Mouse (Mus musculus) lung, postnatal 0 days (tissue): ENCODE results near the gene Lemd2. TPM values are rescaled to one million over a fixed set of nuclear protein-coding genes. Genes with fewer than 3 reads are reported as not detected.

ENCODE experiments used
- ATAC-seq: fragments of 200-750 bp; cut with Nextera tagmentation; 2 replicates; pipeline ENCODE4 v1.8.0; 2017; ENCODE audit warnings: moderate library complexity
- DNase-seq: peaks from one replicate; pipeline ENCODE4 v3.0.0-alpha.2; 2016; ENCODE audit warnings: low spot score
- H3K27ac ChIP-seq: fragments of 300-500 bp; sonication (generic); 2 replicates; pipeline ENCODE4 v1.5.1; 2014; ENCODE audit warnings: antibody characterized with exemption, mild to moderate bottlenecking, low read length, mixed read lengths
- H3K27me3 ChIP-seq: fragments of 300-500 bp; sonication (generic); replicated peaks from 2 replicates; pipeline ENCODE4 v1.6.1; 2014; ENCODE audit warnings: low read length, mixed read lengths; ENCODE audit not compliant: insufficient read depth
- H3K36me3 ChIP-seq: fragments of 300-500 bp; sonication (generic); 2 replicates; pipeline ENCODE4 v1.6.1; 2014; ENCODE audit warnings: low read length, mixed read lengths; ENCODE audit not compliant: insufficient read depth
- H3K4me1 ChIP-seq: fragments of 300-500 bp; sonication (generic); 2 replicates; pipeline ENCODE4 v1.6.1; 2014; ENCODE audit warnings: antibody characterized with exemption, low read depth, low read length, mixed read lengths; ENCODE audit not compliant: insufficient read depth
- H3K4me2 ChIP-seq: fragments of 300-500 bp; sonication (generic); replicated peaks from 2 replicates; pipeline ENCODE4 v1.6.1; 2014; ENCODE audit warnings: low read depth, mild to moderate bottlenecking, low read length, moderate library complexity, mixed read lengths
- H3K4me3 ChIP-seq: fragments of 300-500 bp; sonication (generic); 2 replicates; pipeline ENCODE4 v1.5.1; 2014; ENCODE audit warnings: low read depth, low read length
- H3K9ac ChIP-seq: fragments of 300-500 bp; sonication (generic); replicated peaks from 2 replicates; pipeline ENCODE4 v1.6.1; 2014; ENCODE audit warnings: low read depth, mild to moderate bottlenecking
- H3K9me3 ChIP-seq: fragments of 300-500 bp; sonication (generic); 2 replicates; pipeline ENCODE4 v1.6.1; 2016; ENCODE audit warnings: low read length, mixed read lengths
- CTCF ChIP-seq: IDR thresholded peaks from 2 replicates; pipeline ENCODE4 v1.5.1; 2016; ENCODE audit warnings: antibody characterized with exemption, mild to moderate bottlenecking
- EP300 ChIP-seq: IDR thresholded peaks from 2 replicates; pipeline ENCODE4 v1.6.1; 2016; ENCODE audit warnings: antibody characterized with exemption, mild to moderate bottlenecking, control low read depth
- WGBS: fragments of 180-500 bp; shearing (Covaris S2); extraction: QIAGEN DNeasy Blood & Tissue Kit; methylation state at CpG from one replicate; pipeline ENCODE4 v1.1.7; 2014; 5-methylcytosine and 5-hydroxymethylcytosine counted together
- polyA plus RNA-seq: library from polyadenylated mRNA; unstranded; fragments of >200 nt; fragmentation: Nextera tagmentation; extraction: Ambion mirVana; gene quantifications from 2 replicates; pipeline ENCODE4 v1.2.1, GENCODE M21; 2015

Gene Lemd2
- polyA plus RNA-seq, 1 experiment from 2014 or later, result 13.2 TPM

- H3K4me1 ChIP-seq, result no peaks in the 10 kb centered on the region
- peak; percentile 37 for DNase-seq
- no peak overlapping the region for H3K27ac ChIP-seq
- no peak overlapping the region for H3K4me2 ChIP-seq
- H3K9me3 ChIP-seq, result no peaks in the 10 kb centered on the region
- H3K4me3 ChIP-seq, result no peak overlapping the region
- H3K9ac ChIP-seq, result no peak overlapping the region
- H3K36me3 ChIP-seq, result no peaks in the 10 kb centered on the region
- H3K27me3 ChIP-seq, result no peaks in the 10 kb centered on the region
- ATAC-seq, result no peak
- 73% methylated on average over 8 of the region's 8 CpGs for WGBS
- TF ChIP-seq EP300, result no peak
- TF ChIP-seq CTCF, result peak; percentile 64
These were observed 52.9 kb downstream of the Lemd2 start for GRCm38 (mm10) chr17:27151411-27151810.

GRCm38 (mm10) chr17:27150871-27151270, 53.4 kb downstream of the Lemd2 start:
- Histone ChIP-seq H3K36me3 (no peaks in the 10 kb centered on the region), H3K27me3 (no peaks in the 10 kb centered on the region), H3K9me3 (no peaks in the 10 kb centered on the region), H3K4me2 (no peak overlapping the region), H3K27ac (no peak overlapping the region), H3K4me3 (no peak overlapping the region), H3K9ac (no peak overlapping the region), H3K4me1 (no peaks in the 10 kb centered on the region)
- ATAC-seq (no peak), DNase-seq (no peak)
- 55% methylated on average over 7 of the region's 7 CpGs for WGBS
- no peak for TF ChIP-seq CTCF
- no peak for TF ChIP-seq EP300

GRCm38 (mm10) chr17:27146323-27146923, 57.8 kb downstream of the Lemd2 start:
- Histone ChIP-seq H3K27ac (no peak overlapping the region), H3K27me3 (no peaks in the 10 kb centered on the region), H3K9ac (no peak overlapping the region), H3K9me3 (no peaks in the 10 kb centered on the region), H3K4me2 (no peak overlapping the region), H3K4me3 (no peak overlapping the region), H3K4me1 (no peaks in the 10 kb centered on the region), H3K36me3 (no peaks in the 10 kb centered on the region)
- TF ChIP-seq CTCF, result no peak
- TF ChIP-seq EP300, result no peak
- WGBS, result 13% methylated on average over 8 of the region's 8 CpGs
- ATAC-seq (no peak), DNase-seq (no peak)

DNA sequence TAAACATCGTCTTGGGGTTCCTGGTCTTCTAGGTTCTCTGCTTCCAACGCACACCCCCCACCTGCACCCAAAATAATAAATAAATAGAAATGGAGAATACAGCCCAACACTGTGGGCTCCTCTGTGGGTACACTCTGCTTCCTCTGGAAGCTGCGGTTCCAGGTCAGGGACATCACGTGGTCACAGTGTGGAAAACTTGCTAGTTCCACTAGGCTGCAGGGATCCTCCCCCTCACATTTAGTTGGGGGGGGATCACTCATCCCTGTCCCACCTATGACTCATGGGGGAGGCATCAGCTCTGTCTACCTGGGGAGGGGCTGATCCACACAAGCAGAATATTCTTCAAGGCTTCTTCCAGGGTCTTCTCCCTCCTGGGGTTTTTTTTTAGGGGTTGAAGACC, 60.1 kb downstream of the Lemd2 start:
- Histone ChIP-seq H3K27ac (no peak overlapping the region), H3K4me1 (no peaks in the 10 kb centered on the region), H3K9me3 (no peaks in the 10 kb centered on the region), H3K9ac (no peak overlapping the region), H3K36me3 (no peaks in the 10 kb centered on the region), H3K27me3 (no peaks in the 10 kb centered on the region), H3K4me3 (no peak overlapping the region), H3K4me2 (no peak overlapping the region)
- TF ChIP-seq CTCF (no peak), EP300 (no peak)
- DNase-seq, result no peak
- ATAC-seq, result no peak
- 73% methylated on average over 4 of the region's 4 CpGs for WGBS

- no peaks in the 10 kb centered on the region for H3K9me3 ChIP-seq
- H3K27me3 ChIP-seq, result no peaks in the 10 kb centered on the region
- DNase-seq (peak; percentile 67), ATAC-seq (peak; percentile 62)
- no peaks in the 10 kb centered on the region for H3K36me3 ChIP-seq
- no peak overlapping the region for H3K9ac ChIP-seq
- no peak overlapping the region for H3K27ac ChIP-seq
- 24% methylated on average over 10 of the region's 10 CpGs for WGBS
- no peak for TF ChIP-seq EP300
- no peak for TF ChIP-seq CTCF
- 0 out of 2 replicates have a peak overlapping the region, but pooled peaks have one; percentile 14 for H3K4me2 ChIP-seq
- no peaks in the 10 kb centered on the region for H3K4me1 ChIP-seq
- no peak overlapping the region for H3K4me3 ChIP-seq
These were observed 62.3 kb downstream of the Lemd2 start for GRCm38 (mm10) chr17:27141971-27142450.

DNA sequence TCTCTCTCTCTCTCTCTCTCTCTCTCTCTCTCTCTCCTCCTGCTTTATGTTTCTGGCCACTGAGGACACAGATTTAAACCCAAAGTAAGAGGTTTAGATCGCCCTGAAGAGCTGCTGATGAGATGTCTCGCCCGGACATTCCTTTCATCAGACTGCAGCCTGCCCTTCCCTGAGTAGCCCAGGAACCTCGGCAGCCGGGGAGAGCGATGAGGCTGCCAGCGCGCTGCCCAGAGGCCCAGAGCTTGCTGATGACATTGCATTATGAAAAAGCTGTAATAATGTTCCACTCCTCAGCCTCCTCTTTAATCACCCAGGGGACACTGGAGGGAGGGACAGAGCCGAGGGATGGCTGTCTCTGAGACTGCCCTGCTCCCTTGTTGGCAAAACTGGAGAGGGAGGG, 64.0 kb downstream of the Lemd2 start:
- no peak overlapping the region for H3K9ac ChIP-seq
- ATAC-seq, result peak; percentile 59
- no peaks in the 10 kb centered on the region for H3K4me1 ChIP-seq
- no peak overlapping the region for H3K4me2 ChIP-seq
- no peak for TF ChIP-seq CTCF
- no peak for TF ChIP-seq EP300
- WGBS, result 44% methylated on average over 9 of the region's 9 CpGs
- no peaks in the 10 kb centered on the region for H3K36me3 ChIP-seq
- no peaks in the 10 kb centered on the region for H3K9me3 ChIP-seq
- no peaks in the 10 kb centered on the region for H3K27me3 ChIP-seq
- DNase-seq, result peak; percentile 48
- H3K4me3 ChIP-seq, result no peak overlapping the region
- H3K27ac ChIP-seq, result no peak overlapping the region

Other genes starting within 250 kb of the Lemd2 start
- gene Zbtb9, start 231.3 kb downstream of the Lemd2 start, polyA plus RNA-seq, result 9.3 and 9.9 TPM in 2 replicates
- gene Bak1, start 175.5 kb downstream of the Lemd2 start, polyA plus RNA-seq, result 3.8 and 4.0 TPM in 2 replicates
- gene Itpr3, start 147.2 kb downstream of the Lemd2 start, polyA plus RNA-seq, result 3.6 and 3.9 TPM in 2 replicates
- gene Uqcc2, start 70.6 kb downstream of the Lemd2 start, polyA plus RNA-seq, result 155 and 176 TPM in 2 replicates
- 0.75 and 0.91 TPM in 2 replicates for gene Ip6k3, start 36.7 kb downstream of the Lemd2 start, polyA plus RNA-seq